Mouse (Mus musculus): ENCODE data around the gene 2700049A03Rik.
"Not testable (repeated sequence)": the region's sequence is repeated elsewhere in the genome, so short reads cannot be mapped to it uniquely, and the experiment has no call there.

DNA sequence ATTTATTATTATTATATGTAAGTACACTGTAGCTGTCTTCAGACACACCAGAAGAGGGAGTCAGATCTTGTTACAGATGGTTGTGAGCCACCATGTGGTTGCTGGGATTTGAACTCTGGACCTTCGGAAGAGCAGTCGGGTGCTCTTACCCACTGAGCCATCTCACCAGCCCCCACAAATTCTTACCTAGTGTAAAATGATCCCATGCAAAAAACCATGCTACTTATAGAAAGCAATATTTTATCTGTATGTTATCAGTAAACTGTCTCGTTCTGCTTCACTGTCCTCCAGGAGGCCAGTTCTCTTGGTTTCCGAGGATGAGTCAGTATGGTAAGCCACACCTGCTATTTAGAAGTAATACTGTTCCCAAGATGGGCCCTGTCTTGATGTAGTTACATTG lies 32.4 kb upstream of the 2700049A03Rik start:
- TF ChIP-seq POLR2A (IDR thresholded peaks at IDR 0.05; ENCODE audit: borderline replicate concordance, low read depth, low read length); CTCF (IDR thresholded peaks at IDR 0.05; ENCODE audit: low read depth, low read length): not testable (repeated sequence)

Measured in bone marrow macrophage, adult 2 months (primary cell).